Mouse (Mus musculus) inflammation-experienced regulatory T-cells, adult 16 weeks (primary cell): ENCODE results near the gene Lsm4. TPM values are rescaled to one million over a fixed set of nuclear protein-coding genes. Genes with fewer than 3 reads are reported as not detected.

ENCODE experiments used
- polyA plus RNA-seq: library from polyadenylated mRNA; unstranded; fragments of 100-300 nt; shearing (Covaris generic); gene quantifications from one replicate; pipeline ENCODE4 v1.2.1, GENCODE M21; 2017

Lsm4 gene
- polyA plus RNA-seq, result 330 TPM

DNA sequence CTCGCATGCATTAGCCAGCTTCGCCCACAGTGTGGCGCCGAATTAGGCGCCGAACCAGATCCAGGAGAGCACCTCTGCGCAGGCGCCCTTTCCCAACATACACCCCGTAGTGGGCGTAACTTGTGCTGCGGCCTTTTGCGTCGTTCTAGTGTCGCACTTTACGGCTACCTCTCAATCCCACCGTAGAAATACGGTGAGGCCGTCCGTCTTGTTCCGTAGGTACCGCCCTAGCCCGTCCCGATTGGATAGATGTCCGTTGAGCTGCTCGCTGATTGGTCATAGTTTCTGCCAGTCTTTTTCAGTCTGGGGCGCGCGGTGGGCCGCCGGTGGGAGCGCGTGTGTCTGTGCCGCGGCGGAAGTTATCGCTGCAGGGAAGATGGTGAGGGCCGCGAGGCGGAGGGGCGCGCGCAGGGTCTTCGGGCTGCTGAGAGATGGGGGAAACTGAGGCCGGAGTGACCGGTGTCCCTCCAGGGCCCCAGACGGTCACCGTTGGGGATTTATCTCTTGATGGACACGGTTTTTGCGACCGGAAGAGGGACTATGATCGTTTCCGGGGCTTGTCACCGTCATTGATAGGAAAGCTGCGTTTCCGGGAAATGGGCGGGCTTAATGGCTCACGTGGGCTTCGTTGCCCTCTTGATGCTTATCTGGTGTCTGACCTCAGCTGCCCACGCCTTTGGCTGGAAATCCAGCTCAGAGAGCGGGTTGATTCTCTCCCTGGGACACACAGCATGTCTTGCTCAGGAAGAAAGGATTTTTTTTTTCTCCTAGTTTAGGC is at the start of gene Lsm4:
Gene Lsm4 (plus strand): TSS at position 170 of the 778 bp plus-strand sequence.

DNA sequence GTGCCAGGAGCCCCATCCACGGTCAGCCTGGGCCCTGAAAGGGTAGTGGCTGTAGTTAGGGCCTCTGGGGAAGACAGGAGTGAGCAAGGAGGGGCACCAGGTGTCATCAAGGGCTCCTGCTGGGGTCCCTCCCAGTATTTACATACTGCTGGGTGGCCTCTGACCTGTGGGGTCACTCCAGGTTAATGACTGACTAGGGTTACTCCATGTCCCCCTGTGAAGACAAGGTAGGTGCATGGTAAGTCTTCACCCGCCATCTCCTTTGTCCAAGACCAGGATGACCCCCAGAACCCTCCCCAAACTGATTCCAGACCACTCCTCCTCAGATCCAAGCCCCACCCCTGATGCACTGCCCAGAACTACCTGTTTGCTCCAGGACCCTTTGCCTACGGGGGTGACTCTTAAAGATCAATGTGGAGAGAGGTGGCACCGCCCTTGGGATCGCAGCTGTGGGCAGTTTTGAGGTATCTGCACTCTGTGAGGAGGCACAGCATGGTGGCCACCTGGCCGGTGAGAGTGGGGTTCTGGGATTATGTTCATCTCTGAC is 40.6 kb upstream of the Lsm4 start, which contains the start of gene Gdf15:
Gene Gdf15 (minus strand): TSS at position 111 of the 547 bp plus-strand sequence.

DNA sequence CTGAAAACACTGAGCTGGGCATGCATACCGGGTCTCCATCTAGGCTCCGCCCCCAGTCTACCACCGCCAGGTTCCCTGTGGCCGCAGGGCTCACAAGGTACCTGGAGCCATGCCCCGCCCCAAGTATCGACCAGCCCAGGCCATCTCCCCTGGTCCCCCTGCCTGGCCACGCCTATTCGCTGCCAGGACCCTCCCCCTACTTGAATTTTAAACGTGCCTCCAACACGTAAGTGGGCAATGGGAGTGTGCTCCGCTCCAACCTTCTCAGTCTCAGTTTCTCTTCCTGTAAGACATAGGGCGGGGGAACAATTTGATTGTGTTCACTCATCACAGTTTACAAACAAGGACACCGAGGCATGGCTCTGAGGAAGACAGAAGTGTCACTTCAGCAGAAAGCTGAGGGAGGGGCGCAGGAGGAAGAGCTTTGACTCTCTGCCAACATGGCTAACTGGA is 12.7 kb upstream of the Lsm4 start, which contains the start of gene Pgpep1:
Gene Pgpep1 (minus strand): TSS at position 116 of the 453 bp plus-strand sequence.

DNA sequence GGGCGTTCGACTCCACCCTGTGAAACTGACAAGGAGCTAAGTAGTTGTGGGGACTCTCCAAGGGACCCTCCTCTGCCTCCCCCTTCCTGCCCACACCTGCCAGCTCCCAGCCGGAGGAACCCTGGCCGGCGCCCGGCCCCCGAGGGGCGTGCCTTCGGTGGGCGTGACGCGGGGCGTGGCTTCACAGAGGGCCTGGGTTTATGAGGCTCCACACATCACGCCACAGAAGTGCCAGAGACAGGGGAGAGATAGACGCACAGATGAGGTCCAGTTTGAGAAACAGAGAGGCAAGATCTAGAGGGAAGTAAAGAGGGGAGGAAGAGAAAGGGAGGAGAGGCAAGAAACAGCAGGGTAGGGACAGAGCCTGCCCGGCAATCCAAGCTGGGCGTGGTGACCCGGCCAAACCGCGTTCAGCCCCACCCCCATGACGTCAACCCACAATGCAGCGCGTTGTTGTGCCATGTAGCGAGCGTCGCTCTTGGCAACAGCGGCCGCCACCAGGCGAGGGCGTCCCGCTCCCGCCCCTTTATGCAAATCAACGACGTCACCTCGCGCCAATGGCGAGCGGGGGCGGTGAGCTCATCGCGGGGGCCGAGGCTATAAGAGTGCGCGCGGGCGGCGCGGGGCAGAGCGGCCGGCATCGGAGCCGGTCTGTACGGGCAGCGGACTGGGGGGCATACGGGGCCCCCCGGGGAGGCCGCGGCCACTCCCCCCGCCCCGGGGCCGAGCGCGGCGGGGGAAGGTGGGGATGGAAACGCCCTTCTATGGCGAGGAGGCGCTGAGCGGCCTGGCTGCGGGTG is 25.5 kb downstream of the Lsm4 start, which contains the start of gene Jund:
Gene Jund (plus strand): TSS at position 640 of the 800 bp plus-strand sequence.

DNA sequence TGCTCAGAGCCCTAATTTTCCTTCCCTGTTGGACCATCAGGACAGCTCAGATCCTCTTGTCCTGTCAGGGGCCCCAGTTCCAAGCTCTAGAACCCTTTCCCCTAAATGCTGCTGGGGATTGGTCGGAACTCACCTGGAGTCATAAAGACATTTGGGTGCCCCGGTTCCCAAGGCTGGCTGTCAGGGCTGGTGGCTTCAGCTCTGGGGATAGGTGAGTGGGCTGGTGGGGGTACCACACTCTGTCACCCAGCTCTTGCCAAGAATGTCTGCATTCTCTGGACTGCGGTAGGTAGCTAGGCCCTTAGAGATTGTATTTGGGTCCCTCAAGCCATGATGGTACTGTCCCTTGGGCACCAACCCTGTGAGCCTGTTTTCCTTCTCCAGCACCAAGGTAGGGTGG is 30.2 kb downstream of the Lsm4 start, which contains the start of gene Iqcn:
Gene Iqcn (plus strand): TSS at position 171 of the 400 bp plus-strand sequence.

DNA sequence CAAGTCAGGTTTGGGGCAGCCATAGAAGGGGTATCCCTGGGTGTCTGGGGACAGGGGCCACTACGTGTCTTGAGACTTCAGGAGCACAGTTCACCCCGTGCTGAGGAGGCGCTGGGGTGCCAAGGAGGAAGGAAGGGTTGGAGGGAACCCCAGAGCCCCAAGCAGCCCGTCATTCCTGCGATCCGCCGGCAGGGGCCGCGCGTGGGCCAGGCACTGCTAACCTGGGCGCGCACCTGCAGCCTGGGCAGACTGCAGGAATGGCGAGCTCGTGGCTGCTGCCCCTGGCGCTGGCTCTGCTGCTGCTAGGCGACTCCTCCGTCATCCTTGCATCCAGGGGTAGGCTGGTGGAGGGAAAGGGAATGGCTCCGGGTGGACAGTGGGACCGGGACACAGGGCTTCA is 45.2 kb downstream of the Lsm4 start, which contains the start of gene Gm3336:
Gene Gm3336 (plus strand): TSS at position 247 of the 400 bp plus-strand sequence.

DNA sequence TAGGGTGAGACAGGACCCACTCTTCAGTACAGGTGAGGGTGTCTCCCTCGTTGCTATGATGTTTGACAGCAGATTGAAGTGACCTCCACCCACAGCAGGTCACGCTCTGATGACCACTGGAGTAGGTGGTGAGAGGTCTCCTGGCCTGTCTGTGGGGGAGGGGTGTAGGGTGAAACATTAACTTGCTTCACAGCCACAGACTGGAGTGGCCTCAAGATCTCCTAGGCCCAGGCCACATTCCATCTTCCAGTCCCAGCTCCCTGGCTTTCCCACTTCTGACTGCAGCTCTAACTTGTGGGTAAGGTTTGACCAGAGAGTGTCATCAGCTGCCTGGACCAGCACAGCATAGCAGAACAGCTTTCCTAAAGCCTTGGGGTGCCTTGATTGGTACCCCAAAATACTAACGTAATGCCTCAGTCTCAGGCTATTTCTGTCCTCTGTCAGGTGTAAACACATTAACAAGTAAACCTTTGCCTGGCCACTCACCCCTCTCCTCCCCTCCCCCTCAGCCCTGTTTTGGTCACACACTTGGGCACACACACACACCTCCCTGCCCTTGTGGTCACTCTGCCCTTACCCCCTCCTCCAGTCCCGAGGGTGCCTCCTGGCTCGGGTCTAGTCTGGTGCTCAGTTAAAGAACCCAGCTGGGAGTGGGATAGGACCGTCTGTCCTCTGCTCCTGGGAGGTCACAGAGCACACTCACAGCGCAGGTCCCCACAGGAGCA is 50.6 kb downstream of the Lsm4 start, which contains the start of gene Pde4c:
Gene Pde4c (plus strand): TSS at position 235 of the 725 bp plus-strand sequence.

Other genes with a start within 250 kb of the Lsm4 start
- 19.0 TPM for gene Crtc1, start 233.7 kb upstream of the Lsm4 start, polyA plus RNA-seq
- gene Klhl26, start 196.3 kb upstream of the Lsm4 start, polyA plus RNA-seq, result 18.6 TPM
- gene Tmem59l, start 185.9 kb upstream of the Lsm4 start, polyA plus RNA-seq, result not detected
- not detected for gene Crlf1, start 180.1 kb upstream of the Lsm4 start, polyA plus RNA-seq
- gene Rex1bd, start 166.5 kb upstream of the Lsm4 start, polyA plus RNA-seq, result 110 TPM
- gene Uba52, start 162.4 kb upstream of the Lsm4 start, polyA plus RNA-seq, result 1,044 TPM
- gene Fkbp8, start 145.5 kb upstream of the Lsm4 start, polyA plus RNA-seq, result 450 TPM
- 84.7 TPM for gene Kxd1, start 145.3 kb upstream of the Lsm4 start, polyA plus RNA-seq
- 43.3 TPM for gene Ell, start 133.8 kb upstream of the Lsm4 start, polyA plus RNA-seq
- gene Isyna1, start 78.9 kb upstream of the Lsm4 start, polyA plus RNA-seq, result 98.4 TPM
- gene Ssbp4, start 64.4 kb upstream of the Lsm4 start, polyA plus RNA-seq, result 34.8 TPM
- gene Lrrc25, start 57.1 kb upstream of the Lsm4 start, polyA plus RNA-seq, result 0.40 TPM
- gene Gdf15, start 40.8 kb upstream of the Lsm4 start, polyA plus RNA-seq, result not detected
- 6.1 TPM for gene Pgpep1, start 12.9 kb upstream of the Lsm4 start, polyA plus RNA-seq
- 22.8 TPM for gene Jund, start 25.7 kb downstream of the Lsm4 start, polyA plus RNA-seq
- 0.09 TPM for gene Iqcn, start 30.2 kb downstream of the Lsm4 start, polyA plus RNA-seq
- gene Gm3336, start 45.3 kb downstream of the Lsm4 start, polyA plus RNA-seq, result not detected
- 0.85 TPM for gene Pde4c, start 50.5 kb downstream of the Lsm4 start, polyA plus RNA-seq
- 17.6 TPM for gene Rab3a, start 81.4 kb downstream of the Lsm4 start, polyA plus RNA-seq
- gene Mpv17l2, start 87.7 kb downstream of the Lsm4 start, polyA plus RNA-seq, result 19.0 TPM
- 31.0 TPM for gene Pik3r2, start 103.5 kb downstream of the Lsm4 start, polyA plus RNA-seq
- gene Mast3, start 131.8 kb downstream of the Lsm4 start, polyA plus RNA-seq, result 80.7 TPM
- 64.8 TPM for gene Il12rb1, start 135.2 kb downstream of the Lsm4 start, polyA plus RNA-seq
- 3.1 TPM for gene Arrdc2, start 166.5 kb downstream of the Lsm4 start, polyA plus RNA-seq
- not detected for gene Kcnn1, start 190.0 kb downstream of the Lsm4 start, polyA plus RNA-seq
- gene Ccdc124, start 200.7 kb downstream of the Lsm4 start, polyA plus RNA-seq, result 83.0 TPM
- not detected for gene Slc5a5, start 219.5 kb downstream of the Lsm4 start, polyA plus RNA-seq
- 6,058 TPM for gene Rpl18a, start 224.2 kb downstream of the Lsm4 start, polyA plus RNA-seq
- gene Map1s, start 232.7 kb downstream of the Lsm4 start, polyA plus RNA-seq, result 57.2 TPM